Mouse (Mus musculus): Measurements from ENCODE around the gene Ercc4.

- TF ChIP-seq POLR2A (IDR thresholded peaks at IDR 0.05; ENCODE audit: insufficient read depth, low read depth, low read length): peak; percentile 65
- TF ChIP-seq CTCF (IDR thresholded peaks at IDR 0.05): no peak
- 0 out of 2 replicates have a peak, but pooled peaks have one; percentile 29 for TF ChIP-seq EP300 (IDR thresholded peaks at IDR 0.05; ENCODE audit: insufficient read depth, low read depth, low read length)
Observed at GRCm38 (mm10) chr16:13189430-13190107, 80.1 kb downstream of the Ercc4 start.

Data from heart, adult 2 months (tissue).